Mouse (Mus musculus) G1E (cell line): ENCODE data around the gene Hgd.

ENCODE experiments used
- CTCF ChIP-seq: IDR thresholded peaks from 2 replicates; pipeline ENCODE4 v1.5.1; 2012; ENCODE audit warnings: low read depth, low read length, inconsistent platforms, mixed read lengths
- GATA2 ChIP-seq: IDR thresholded peaks from 2 replicates; pipeline ENCODE4 v1.6.1; 2012; ENCODE audit warnings: low read depth, low read length, inconsistent platforms, borderline replicate concordance

GRCm38 (mm10) chr16:37575325-37575724 lies 4.6 kb upstream of the Hgd start:
- TF ChIP-seq CTCF (no peak), GATA2 (no peak)
